Mouse (Mus musculus) heart, postnatal 0 days (tissue): ENCODE data around the gene Hadh.

Experiments used
- CTCF ChIP-seq: IDR thresholded peaks from 2 replicates; pipeline ENCODE4 v1.5.1; 2016; ENCODE audit warnings: antibody characterized with exemption, control low read depth, low read depth
- EP300 ChIP-seq: IDR thresholded peaks from 2 replicates; pipeline ENCODE4 v1.6.1; 2016; ENCODE audit warnings: antibody characterized with exemption, low read depth

GRCm38 (mm10) chr3:131271559-131272373, at the start of gene Hadh:
- TF ChIP-seq CTCF: no peak
- no peak for TF ChIP-seq EP300
